In genomic region chr8:70327512-70327911, GRCm38 (mm10) we compare ENCODE assay signal across 26 mouse cellular contexts. TPM values are rescaled to one million over a fixed set of nuclear protein-coding genes. Genes with fewer than 3 reads are reported as not detected.
DNase-seq lines count a peak whose midpoint lies in the region; ATAC-seq lines count a peak whose summit lies in the region.
"Had no signal": no experiment of that assay in that cellular context is flagged by ENCODE, and none has a peak within 500 bp of the region (broad histone marks: within the 10 kb centered on the region; RNA-seq: fewer than 3 reads in every experiment).

No protein-coding gene starts in this region.

- H3K9me3 ChIP-seq in midbrain, embryonic 11.5 days (ENCODE audit: control insufficient read depth, low read length) = no peaks in the 10 kb centered on the region
- no peaks in the 10 kb centered on the region for H3K9me3 ChIP-seq in midbrain, embryonic 15.5 days
- H3K9me3 ChIP-seq in liver, embryonic 13.5 days (replicated peaks) = 0 out of 2 replicates have a peak, but pooled peaks cover 3% of the 10 kb centered on the region
- H3K9me3 ChIP-seq: forebrain, embryonic 15.5 days; heart, embryonic 13.5 days; hindbrain, embryonic 15.5 days; intestine, embryonic 15.5 days; neural tube, embryonic 12.5 days had no signal

- H3K27ac ChIP-seq in midbrain, embryonic 11.5 days (ENCODE audit: low read depth, low read length) = peak overlapping the region; percentile 59
- H3K27ac ChIP-seq in midbrain, embryonic 15.5 days = no peak overlapping the region
- peak overlapping the region; percentile 93 for H3K27ac ChIP-seq in liver, embryonic 13.5 days
- H3K27ac ChIP-seq: forebrain, embryonic 15.5 days; heart, embryonic 13.5 days; hindbrain, embryonic 15.5 days; intestine, embryonic 15.5 days; neural tube, embryonic 12.5 days; stomach, postnatal 0 days had no signal

- WGBS in midbrain, embryonic 11.5 days = 94% methylated on average over 6 of the region's 6 CpGs
- 92% methylated on average over 6 of the region's 6 CpGs for WGBS in midbrain, embryonic 15.5 days
- 60% methylated on average over 6 of the region's 6 CpGs for WGBS in liver, embryonic 13.5 days (ENCODE audit: insufficient replicate concordance)

- H3K4me1 ChIP-seq in midbrain, embryonic 11.5 days (ENCODE audit: control insufficient read depth, insufficient read depth, low read length) = peaks cover 27% of the 10 kb centered on the region
- H3K4me1 ChIP-seq in midbrain, embryonic 15.5 days = peaks cover 24% of the 10 kb centered on the region
- H3K4me1 ChIP-seq in liver, embryonic 13.5 days (replicated peaks) = peaks cover 55% of the 10 kb centered on the region

- no peak overlapping the region for H3K4me2 ChIP-seq in midbrain, embryonic 11.5 days
- H3K4me2 ChIP-seq in midbrain, embryonic 15.5 days = no peak overlapping the region
- H3K4me2 ChIP-seq in liver, embryonic 13.5 days = peak overlapping the region; percentile 33
- H3K4me2 ChIP-seq: forebrain, embryonic 15.5 days; heart, embryonic 13.5 days; hindbrain, embryonic 15.5 days; intestine, embryonic 15.5 days; neural tube, embryonic 12.5 days had no signal

- no peak for DNase-seq in midbrain, embryonic 11.5 days (ENCODE audit: low spot score, missing footprints)
- peak; percentile 61 for DNase-seq in c-Kit-positive CD71-positive TER-119-negative erythroid progenitor cells, embryonic 14.5 days (ENCODE audit: low read depth)
- peak; percentile 64 for DNase-seq in liver, embryonic 13.5 days
- DNase-seq in left cerebral cortex, adult 11 months (ENCODE audit: low spot score) = no peak
- DNase-seq in left cerebral cortex, adult 9 months (ENCODE audit: low spot score in 2 of 2) = no peak
- DNase-seq in cerebellum, postnatal 10 days = no peak
- DNase-seq: adrenal gland, postnatal 14 days; cerebellum, adult 8-10 months; gastrocnemius, postnatal 25 days; heart, postnatal 36 days; kidney, adult 9 months; kidney, postnatal 4 days; layer of hippocampus, postnatal 36 days; left cerebral cortex, postnatal 4 days; lung, postnatal 10 days; right cerebral cortex, postnatal 4 days had no signal

- H3K9ac ChIP-seq in midbrain, embryonic 11.5 days (ENCODE audit: low read length) = no peak overlapping the region
- H3K9ac ChIP-seq in midbrain, embryonic 15.5 days = no peak overlapping the region
- peak overlapping the region; percentile 41; the same call in 1 of the 2 replicates for H3K9ac ChIP-seq in liver, embryonic 13.5 days
- H3K9ac ChIP-seq: forebrain, embryonic 15.5 days; heart, embryonic 13.5 days; hindbrain, embryonic 15.5 days; intestine, embryonic 15.5 days; neural tube, embryonic 12.5 days had no signal

- ATAC-seq in midbrain, embryonic 11.5 days (ENCODE audit: low FRiP score) = no peak
- ATAC-seq in midbrain, embryonic 15.5 days (replicated peaks) = no peak
- peak; percentile 75 for ATAC-seq in liver, embryonic 13.5 days (ENCODE audit: low read depth)
- ATAC-seq: activated CD4-positive, CD25-positive, alpha-beta regulatory T cell, adult 4 months; forebrain, embryonic 15.5 days; intestine, embryonic 15.5 days had no signal

- peaks cover 9% of the 10 kb centered on the region for H3K36me3 ChIP-seq in midbrain, embryonic 11.5 days (ENCODE audit: control insufficient read depth, insufficient read depth, low read length)
- peaks cover 40% of the 10 kb centered on the region; the same call in 1 of the 2 replicates for H3K36me3 ChIP-seq in midbrain, embryonic 15.5 days (replicated peaks)
- H3K36me3 ChIP-seq in liver, embryonic 13.5 days = peaks cover 20% of the 10 kb centered on the region

- peaks cover 8% of the 10 kb centered on the region for H3K27me3 ChIP-seq in midbrain, embryonic 11.5 days (ENCODE audit: control insufficient read depth, insufficient read depth, low read length)
- no peaks in the 10 kb centered on the region for H3K27me3 ChIP-seq in midbrain, embryonic 15.5 days (replicated peaks)
- H3K27me3 ChIP-seq in liver, embryonic 13.5 days = no peaks in the 10 kb centered on the region; the same call in 1 of the 2 replicates
- H3K27me3 ChIP-seq: forebrain, embryonic 15.5 days; hindbrain, embryonic 15.5 days had no signal

- no peak overlapping the region for H3K4me3 ChIP-seq in midbrain, embryonic 11.5 days (ENCODE audit: low read depth, low read length)
- no peak overlapping the region for H3K4me3 ChIP-seq in midbrain, embryonic 15.5 days
- no peak overlapping the region for H3K4me3 ChIP-seq in liver, embryonic 13.5 days (replicated peaks)
- H3K4me3 ChIP-seq: erythroblast, embryonic 14.5 days; forebrain, embryonic 15.5 days; heart, embryonic 13.5 days; hindbrain, embryonic 15.5 days; intestine, embryonic 15.5 days; neural tube, embryonic 12.5 days had no signal

RNA-seq across cellular contexts. Expression of gene Gdf1, which starts 2.1 kb away (rescaled TPM):
- 0.43 and 1.3 TPM in 2 replicates for polyA plus RNA-seq in midbrain, embryonic 11.5 days (2014; fragmentation: Nextera tagmentation; extraction: Ambion mirVana)
- 5.3 and 7.4 TPM in 2 replicates for polyA plus RNA-seq in midbrain, embryonic 15.5 days (2015; fragmentation: Nextera tagmentation; extraction: Ambion mirVana)
- 0.17 and 0.29 TPM in 2 replicates for polyA plus RNA-seq in liver, embryonic 13.5 days (2015; fragmentation: Nextera tagmentation; extraction: Ambion mirVana)
- polyA plus RNA-seq: liver, adult 2 months had no signal

RNA-seq across cellular contexts. Expression of gene Cers1, which starts 11.9 kb away (rescaled TPM):
- polyA plus RNA-seq in midbrain, embryonic 11.5 days (2014; fragmentation: Nextera tagmentation; extraction: Ambion mirVana) = 5.5 and 7.0 TPM in 2 replicates
- 38.2 and 40.1 TPM in 2 replicates for polyA plus RNA-seq in midbrain, embryonic 15.5 days (2015; fragmentation: Nextera tagmentation; extraction: Ambion mirVana)
- polyA plus RNA-seq in liver, embryonic 13.5 days (2015; fragmentation: Nextera tagmentation; extraction: Ambion mirVana) = 0.15 and 0.30 TPM in 2 replicates
- polyA plus RNA-seq: activated CD4-positive, CD25-positive, alpha-beta regulatory T cell, adult 4 months; erythroblast, embryonic 14.5 days had no signal

RNA-seq across cellular contexts. Expression of gene Cope, which starts 25.2 kb away (rescaled TPM):
- 230 and 240 TPM in 2 replicates for polyA plus RNA-seq in midbrain, embryonic 11.5 days (2014; fragmentation: Nextera tagmentation; extraction: Ambion mirVana)
- 299 and 322 TPM in 2 replicates for polyA plus RNA-seq in midbrain, embryonic 15.5 days (2015; fragmentation: Nextera tagmentation; extraction: Ambion mirVana)
- polyA plus RNA-seq in liver, embryonic 13.5 days (2015; fragmentation: Nextera tagmentation; extraction: Ambion mirVana) = 170 and 197 TPM in 2 replicates

RNA-seq across cellular contexts. Expression of gene Ddx49, which starts 25.2 kb away (rescaled TPM):
- 45.7 and 49.7 TPM in 2 replicates for polyA plus RNA-seq in midbrain, embryonic 11.5 days (2014; fragmentation: Nextera tagmentation; extraction: Ambion mirVana)
- 44.5 and 48.0 TPM in 2 replicates for polyA plus RNA-seq in midbrain, embryonic 15.5 days (2015; fragmentation: Nextera tagmentation; extraction: Ambion mirVana)
- polyA plus RNA-seq in liver, embryonic 13.5 days (2015; fragmentation: Nextera tagmentation; extraction: Ambion mirVana) = 32.4 and 34.1 TPM in 2 replicates

RNA-seq across cellular contexts. Expression of gene Upf1, which starts 25.6 kb away (rescaled TPM):
- 19.6 and 19.8 TPM in 2 replicates for polyA plus RNA-seq in midbrain, embryonic 11.5 days (2014; fragmentation: Nextera tagmentation; extraction: Ambion mirVana)
- 15.1 and 16.0 TPM in 2 replicates for polyA plus RNA-seq in midbrain, embryonic 15.5 days (2015; fragmentation: Nextera tagmentation; extraction: Ambion mirVana)
- polyA plus RNA-seq in liver, embryonic 13.5 days (2015; fragmentation: Nextera tagmentation; extraction: Ambion mirVana) = 11.5 and 12.8 TPM in 2 replicates

Comparison
In these comparisons a context has a peak if more than half of its experiments do, and no peak if none do; other contexts are left out.
1. DNase-seq: peak in c-Kit-positive CD71-positive TER-119-negative erythroid progenitor cells, embryonic 14.5 days (single experiment) and liver, embryonic 13.5 days (single experiment); none in midbrain, embryonic 11.5 days (single experiment), left cerebral cortex, adult 11 months (single experiment), left cerebral cortex, adult 9 months (0 of 2) and cerebellum, postnatal 10 days (0 of 2).